ENCODE assay signal across 17 mouse cellular contexts in the genomic region with DNA sequence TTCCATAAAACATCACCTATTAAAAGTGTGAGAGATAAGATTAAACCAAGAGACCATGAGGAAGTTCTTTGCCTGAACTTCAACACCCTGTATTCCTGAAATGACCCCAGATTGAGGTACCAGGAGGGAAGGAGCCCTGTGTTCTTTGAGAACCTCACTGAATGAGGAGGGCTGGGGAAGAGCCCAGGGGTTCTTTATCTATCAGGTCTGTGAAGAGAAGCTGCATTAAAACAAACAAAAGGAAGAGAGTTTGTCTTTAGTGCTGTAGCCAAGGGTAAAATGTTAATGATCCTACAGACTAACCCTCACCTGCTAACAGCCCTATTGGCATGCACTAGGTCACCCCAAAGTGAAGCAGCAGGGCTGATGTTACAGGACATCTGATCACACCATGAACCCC.
"Had no signal": no experiment of that assay in that cellular context is flagged by ENCODE, and none has a peak within 500 bp of the region (broad histone marks: within the 10 kb centered on the region; RNA-seq: fewer than 3 reads in every experiment).

No protein-coding gene starts in this region.

- H3K4me2 ChIP-seq: neural tube, embryonic 12.5 days; neural tube, embryonic 13.5 days; neural tube, embryonic 15.5 days; stomach, embryonic 15.5 days had no signal

- H3K36me3 ChIP-seq: neural tube, embryonic 12.5 days; neural tube, embryonic 13.5 days; neural tube, embryonic 15.5 days; stomach, embryonic 15.5 days had no signal

- H3K27ac ChIP-seq: neural tube, embryonic 12.5 days; neural tube, embryonic 13.5 days; neural tube, embryonic 15.5 days; stomach, embryonic 15.5 days; stomach, postnatal 0 days had no signal

- H3K4me1 ChIP-seq: neural tube, embryonic 12.5 days; neural tube, embryonic 13.5 days; neural tube, embryonic 15.5 days; stomach, embryonic 15.5 days had no signal

- H3K27me3 ChIP-seq: neural tube, embryonic 12.5 days; neural tube, embryonic 13.5 days; neural tube, embryonic 15.5 days; stomach, embryonic 15.5 days had no signal

- DNase-seq: retina, postnatal 1 day; right cerebral cortex, adult 18-20 months; right cerebral cortex, postnatal 14 days; right cerebral cortex, postnatal 25 days; right cerebral cortex, postnatal 4 days; spleen, adult 18-20 months; thymus, adult 18-20 months; thymus, adult 2 months; thymus, postnatal 14 days; thymus, postnatal 25 days; thymus, postnatal 36 days; thymus, postnatal 4 days had no signal

- H3K9me3 ChIP-seq: neural tube, embryonic 12.5 days; neural tube, embryonic 13.5 days; neural tube, embryonic 15.5 days; stomach, embryonic 15.5 days had no signal

- H3K9ac ChIP-seq: neural tube, embryonic 12.5 days; neural tube, embryonic 13.5 days; neural tube, embryonic 15.5 days; stomach, embryonic 15.5 days had no signal

- H3K4me3 ChIP-seq: neural tube, embryonic 12.5 days; neural tube, embryonic 13.5 days; neural tube, embryonic 15.5 days; stomach, embryonic 15.5 days had no signal
